Mouse (Mus musculus): ENCODE measurements around the gene Gdpd5.

DNA sequence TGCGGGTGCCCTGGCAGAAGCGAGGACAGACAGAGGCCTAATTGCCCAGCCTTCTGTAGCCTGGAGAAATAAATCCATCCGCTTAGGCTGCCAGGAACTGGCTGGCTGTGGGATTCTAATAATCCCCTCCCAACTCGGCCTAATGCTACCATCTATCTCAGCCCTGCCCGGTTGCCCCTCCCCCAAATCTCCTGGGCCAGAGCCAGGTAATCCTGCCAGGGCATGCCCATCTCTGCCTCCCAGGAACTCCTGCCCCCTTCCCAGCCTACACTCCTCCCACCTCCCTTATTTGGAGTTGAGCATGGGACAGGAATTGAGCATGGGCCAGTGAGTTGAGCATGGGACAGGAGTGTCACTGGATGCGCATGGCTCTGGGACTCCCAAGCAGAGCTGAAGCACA, 48.6 kb downstream of the Gdpd5 start:
- TF ChIP-seq CTCF (IDR thresholded peaks at IDR 0.05; ENCODE audit: extremely low read depth, insufficient read length, insufficient replicate concordance, low read depth, low read length): no peak
- TF ChIP-seq POLR2A (IDR thresholded peaks at IDR 0.05; ENCODE audit: low read depth, low read length): no peak
